Mouse (Mus musculus) hindlimb bud, embryonic 11.5 days (tissue): Measurements from ENCODE around the gene Mapk10.
"Not testable (repeated sequence)": the region's sequence is repeated elsewhere in the genome, so short reads cannot be mapped to it uniquely, and the experiment has no call there.

Experiments
- DNase-seq: peaks from one replicate; pipeline ENCODE4 v3.0.0-alpha.2; 2012; ENCODE audit warnings: low read depth, low spot score; ENCODE audit errors: extremely low spot score

Mapk10 gene

GRCm38 (mm10) chr5:102875628-102876027, 335.5 kb downstream of the Mapk10 start:
- DNase-seq = no peak

DNA sequence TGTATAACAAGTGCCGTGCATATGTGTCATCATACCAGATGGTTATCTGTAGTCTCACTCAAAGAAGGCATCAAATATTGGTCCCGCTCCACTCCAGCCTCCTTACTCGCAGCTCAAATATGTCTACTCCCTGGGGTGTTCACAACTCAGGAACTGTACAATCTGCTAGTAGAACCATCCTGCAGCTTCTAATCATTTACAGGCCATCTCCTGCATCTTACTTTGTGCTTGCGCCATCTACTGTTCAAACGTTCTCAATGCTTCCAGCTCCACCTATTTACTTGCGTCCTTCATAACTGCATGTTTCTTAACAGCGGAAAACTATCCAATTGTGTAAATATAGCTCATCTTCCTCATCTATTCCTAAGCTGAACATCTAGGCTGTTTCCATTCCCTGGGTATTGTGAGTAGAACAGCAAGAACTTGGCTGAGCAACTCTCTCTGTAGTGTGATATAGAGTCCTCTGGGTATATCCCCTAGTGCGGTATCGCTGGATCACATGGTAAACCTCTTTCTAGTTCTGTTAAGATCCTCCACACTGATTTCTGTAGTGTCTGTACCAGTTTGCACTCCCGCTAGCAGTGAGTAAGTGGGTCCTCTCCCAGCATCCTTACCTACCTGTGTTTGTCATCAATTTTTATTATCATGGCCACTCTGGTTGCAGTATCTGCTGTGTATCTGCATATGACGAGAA, 336.4 kb downstream of the Mapk10 start:
- DNase-seq = peak; percentile 58

GRCm38 (mm10) chr5:102872996-102873395, 338.1 kb downstream of the Mapk10 start:
- DNase-seq = not testable (repeated sequence)

GRCm38 (mm10) chr5:102868196-102868595, 342.9 kb downstream of the Mapk10 start:
- no peak for DNase-seq

DNA sequence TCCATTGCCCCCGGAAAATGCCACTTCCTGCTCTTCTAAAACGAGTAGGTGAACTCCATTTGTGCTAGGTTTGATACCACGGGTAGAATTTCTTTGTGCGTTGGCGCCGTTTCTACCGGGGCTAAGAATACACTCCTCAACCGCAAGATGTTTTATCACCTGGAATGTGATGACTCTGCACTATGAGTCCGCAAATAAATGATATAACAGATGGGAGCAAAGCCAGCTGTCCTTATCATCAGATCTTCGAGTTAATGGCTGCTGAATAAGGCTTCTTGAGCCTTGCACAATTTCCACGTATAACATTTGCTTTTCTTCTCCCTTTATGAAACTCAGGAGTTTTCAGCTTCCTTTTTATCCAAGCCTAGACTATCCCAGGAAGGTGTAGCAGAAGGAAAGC, 351.4 kb downstream of the Mapk10 start:
- DNase-seq = no peak

GRCm38 (mm10) chr5:102858047-102858446, 353.1 kb downstream of the Mapk10 start:
- DNase-seq = no peak
